Mouse (Mus musculus) neural tube, embryonic 13.5 days (tissue): ENCODE measurements around the gene Spef1. TPM values are rescaled to one million over a fixed set of nuclear protein-coding genes. Genes with fewer than 3 reads are reported as not detected.

Source experiments
- ATAC-seq: fragments of 200-750 bp; cut with Nextera tagmentation; 2 replicates; pipeline ENCODE4 v1.8.0; 2017; ENCODE audit warnings: low read depth, mild to moderate bottlenecking, moderate TSS enrichment, moderate library complexity
- H3K27ac ChIP-seq: fragments of 300-500 bp; sonication (generic); replicated peaks from 2 replicates; pipeline ENCODE4 v1.5.1; 2015; ENCODE audit warnings: moderate library complexity, mild to moderate bottlenecking, inconsistent platforms
- H3K27me3 ChIP-seq: fragments of 300-500 bp; sonication (generic); 2 replicates; pipeline ENCODE4 v1.6.1; 2015; ENCODE audit warnings: mild to moderate bottlenecking, inconsistent platforms
- H3K36me3 ChIP-seq: fragments of 300-500 bp; sonication (generic); 2 replicates; pipeline ENCODE4 v1.6.1; 2015; ENCODE audit warnings: mild to moderate bottlenecking, inconsistent platforms
- H3K4me1 ChIP-seq: fragments of 300-500 bp; sonication (generic); replicated peaks from 2 replicates; pipeline ENCODE4 v1.6.1; 2015; ENCODE audit warnings: inconsistent platforms
- H3K4me2 ChIP-seq: fragments of 300-500 bp; sonication (generic); 2 replicates; pipeline ENCODE4 v1.6.1; 2015; ENCODE audit warnings: inconsistent platforms, mild to moderate bottlenecking, moderate library complexity
- H3K4me3 ChIP-seq: fragments of 300-500 bp; sonication (generic); 2 replicates; pipeline ENCODE4 v1.5.1; 2015; ENCODE audit warnings: mild to moderate bottlenecking, inconsistent platforms
- H3K9ac ChIP-seq: fragments of 300-500 bp; sonication (generic); 2 replicates; pipeline ENCODE4 v1.6.1; 2015; ENCODE audit warnings: moderate library complexity, mild to moderate bottlenecking, inconsistent platforms
- H3K9me3 ChIP-seq: fragments of 300-500 bp; sonication (generic); 2 replicates; pipeline ENCODE4 v1.6.1; 2016; ENCODE audit warnings: inconsistent platforms
- WGBS: fragments of 180-500 bp; shearing (Covaris S2); methylation state at CpG from one replicate; pipeline ENCODE4 v1.1.7; 2015; 5-methylcytosine and 5-hydroxymethylcytosine counted together
- polyA plus RNA-seq: library from polyadenylated mRNA; unstranded; fragments of >200 nt; fragmentation: Nextera tagmentation; extraction: Ambion mirVana; gene quantifications from 2 replicates; pipeline ENCODE4 v1.2.1, GENCODE M21; 2015

The Spef1 gene
- polyA plus RNA-seq, 1 experiment from 2014 or later, result 7.9 TPM

- no peak overlapping the region for H3K27ac ChIP-seq
- H3K4me1 ChIP-seq, result no peaks in the 10 kb centered on the region
- no peaks in the 10 kb centered on the region for H3K9me3 ChIP-seq
- no peak overlapping the region for H3K4me3 ChIP-seq
- H3K4me2 ChIP-seq, result no peak overlapping the region
- H3K9ac ChIP-seq, result no peak overlapping the region
- H3K27me3 ChIP-seq, result no peaks in the 10 kb centered on the region
- WGBS, result 84% methylated on average over 4 of the region's 4 CpGs
- no peak for ATAC-seq
- no peaks in the 10 kb centered on the region for H3K36me3 ChIP-seq
Observed at GRCm38 (mm10) chr2:131220030-131220429, 32.9 kb upstream of the Spef1 start.

DNA sequence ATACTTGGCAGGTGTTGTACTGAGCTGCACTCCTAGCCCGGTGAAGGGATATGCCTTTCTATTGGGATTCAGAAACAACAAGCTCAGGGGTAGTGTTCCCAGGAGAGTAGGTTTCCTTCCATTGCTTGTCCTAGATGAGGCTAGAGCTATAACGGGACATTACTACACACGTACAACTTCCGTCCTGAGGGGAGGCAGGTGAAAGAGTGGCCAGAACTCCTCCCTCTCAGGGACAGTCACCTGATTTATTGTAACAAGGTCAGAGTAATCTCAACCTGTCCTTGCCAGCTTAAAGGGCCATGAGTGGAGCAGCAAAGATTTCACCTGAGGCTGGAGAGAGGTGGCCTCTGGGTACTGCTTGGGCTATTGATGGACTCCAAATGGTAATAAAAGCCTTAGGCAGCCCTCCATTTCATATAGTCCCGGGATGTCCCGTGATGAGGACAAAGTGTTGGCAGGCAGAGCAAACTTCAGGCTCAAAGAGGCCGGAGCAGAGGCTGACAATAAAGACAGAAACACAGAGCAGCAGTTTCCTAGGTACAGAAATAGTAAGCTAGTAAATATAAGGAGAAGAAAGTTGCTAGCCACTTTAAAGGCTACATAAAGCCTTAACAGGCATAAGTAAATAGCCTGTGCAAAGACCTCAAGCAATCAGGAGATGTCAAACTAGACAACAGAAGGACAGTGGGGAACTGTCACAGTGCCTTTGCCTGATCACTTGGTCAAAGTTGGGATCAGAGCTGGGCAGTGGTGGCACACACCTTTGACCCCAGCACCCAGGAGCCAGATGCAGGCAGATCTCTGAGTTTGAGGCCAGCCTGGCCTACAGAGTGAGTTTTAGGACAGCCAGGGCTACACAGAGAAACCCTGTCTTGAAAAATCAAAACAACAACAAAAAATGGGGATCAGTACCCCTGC, 29.1 kb upstream of the Spef1 start:
- H3K9me3 ChIP-seq, result no peaks in the 10 kb centered on the region
- no peaks in the 10 kb centered on the region for H3K27me3 ChIP-seq
- WGBS, result 84% methylated on average over 7 of the region's 7 CpGs
- H3K4me2 ChIP-seq, result no peak overlapping the region
- no peak overlapping the region for H3K27ac ChIP-seq
- H3K9ac ChIP-seq, result no peak overlapping the region
- H3K4me1 ChIP-seq, result peaks cover 7% of the 10 kb centered on the region
- no peak overlapping the region for H3K4me3 ChIP-seq
- no peak for ATAC-seq
- peaks cover 18% of the 10 kb centered on the region for H3K36me3 ChIP-seq

DNA sequence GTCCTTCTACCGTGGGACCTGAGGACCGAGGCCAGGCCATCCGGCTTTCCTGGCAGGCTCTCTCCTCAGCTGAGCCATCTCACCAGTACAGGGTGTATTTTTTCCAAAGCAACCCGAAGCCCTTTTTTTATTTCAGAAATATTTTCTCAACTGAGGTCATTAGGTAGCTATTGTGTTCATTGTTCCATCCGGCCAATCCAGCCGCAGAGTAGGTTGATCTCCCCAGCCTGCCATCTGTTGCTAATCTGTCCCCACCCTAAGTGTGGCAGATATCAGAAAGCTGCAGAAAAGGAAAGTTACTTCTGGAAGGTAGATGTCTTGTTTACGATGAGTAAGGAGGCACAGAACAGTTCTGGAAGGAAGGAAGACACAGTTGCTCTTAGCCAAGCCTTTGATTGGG, 26.7 kb upstream of the Spef1 start:
- ATAC-seq, result no peak
- no peaks in the 10 kb centered on the region for H3K27me3 ChIP-seq
- H3K9me3 ChIP-seq, result no peaks in the 10 kb centered on the region
- WGBS, result 87% methylated on average over 7 of the region's 7 CpGs
- no peak overlapping the region for H3K27ac ChIP-seq
- no peak overlapping the region for H3K4me3 ChIP-seq
- H3K36me3 ChIP-seq, result peaks cover 18% of the 10 kb centered on the region
- no peak overlapping the region for H3K9ac ChIP-seq
- H3K4me1 ChIP-seq, result peaks cover 21% of the 10 kb centered on the region
- H3K4me2 ChIP-seq, result no peak overlapping the region

DNA sequence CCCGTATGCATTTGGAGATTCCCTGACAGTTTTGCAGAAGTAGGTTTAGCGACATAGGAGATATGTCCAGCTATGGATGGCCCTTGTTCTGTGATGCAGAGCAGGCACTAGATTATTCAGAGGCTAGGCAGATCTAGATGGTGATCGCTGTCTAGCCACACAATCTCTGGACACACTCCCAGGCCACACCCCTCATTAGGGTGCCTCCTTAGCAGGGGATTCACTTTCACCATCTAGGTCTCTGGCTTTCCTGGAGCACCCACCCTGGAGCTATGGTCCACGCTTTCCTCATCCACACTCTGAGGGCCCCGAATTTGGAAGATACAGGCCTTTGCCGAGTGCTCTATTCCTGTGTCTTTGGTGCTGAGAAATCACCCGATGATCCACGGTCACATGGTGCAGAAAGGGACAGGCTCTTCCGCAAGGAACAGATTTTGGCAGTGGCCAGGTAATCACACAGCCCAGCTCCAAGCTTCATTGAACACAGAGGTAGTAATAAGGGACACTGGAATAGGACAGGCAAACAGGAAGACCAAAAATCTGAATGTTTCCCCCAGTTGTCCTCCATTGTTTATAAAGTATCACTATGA, 24.0 kb upstream of the Spef1 start:
- 76% methylated on average over 9 of the region's 9 CpGs for WGBS
- peaks cover 21% of the 10 kb centered on the region for H3K4me1 ChIP-seq
- H3K36me3 ChIP-seq, result peaks cover 18% of the 10 kb centered on the region
- H3K27ac ChIP-seq, result peak overlapping the region; percentile 93
- H3K27me3 ChIP-seq, result no peaks in the 10 kb centered on the region
- H3K9ac ChIP-seq, result peak overlapping the region; percentile 84
- no peak for ATAC-seq
- peak overlapping the region; percentile 60 for H3K4me3 ChIP-seq
- no peaks in the 10 kb centered on the region for H3K9me3 ChIP-seq
- peak overlapping the region; percentile 56 for H3K4me2 ChIP-seq

- peak overlapping the region; percentile 93 for H3K27ac ChIP-seq
- WGBS, result 2% methylated on average over 50 of the region's 50 CpGs
- H3K9ac ChIP-seq, result peak overlapping the region; percentile 84
- H3K9me3 ChIP-seq, result no peaks in the 10 kb centered on the region
- no peaks in the 10 kb centered on the region for H3K27me3 ChIP-seq
- peak overlapping the region; percentile 60 for H3K4me3 ChIP-seq
- ATAC-seq, result peak; percentile 97
- H3K4me2 ChIP-seq, result peak overlapping the region; percentile 56
- H3K4me1 ChIP-seq, result peaks cover 21% of the 10 kb centered on the region
- H3K36me3 ChIP-seq, result peaks cover 18% of the 10 kb centered on the region
Observed at GRCm38 (mm10) chr2:131209969-131210792, 23.1 kb upstream of the Spef1 start.

DNA sequence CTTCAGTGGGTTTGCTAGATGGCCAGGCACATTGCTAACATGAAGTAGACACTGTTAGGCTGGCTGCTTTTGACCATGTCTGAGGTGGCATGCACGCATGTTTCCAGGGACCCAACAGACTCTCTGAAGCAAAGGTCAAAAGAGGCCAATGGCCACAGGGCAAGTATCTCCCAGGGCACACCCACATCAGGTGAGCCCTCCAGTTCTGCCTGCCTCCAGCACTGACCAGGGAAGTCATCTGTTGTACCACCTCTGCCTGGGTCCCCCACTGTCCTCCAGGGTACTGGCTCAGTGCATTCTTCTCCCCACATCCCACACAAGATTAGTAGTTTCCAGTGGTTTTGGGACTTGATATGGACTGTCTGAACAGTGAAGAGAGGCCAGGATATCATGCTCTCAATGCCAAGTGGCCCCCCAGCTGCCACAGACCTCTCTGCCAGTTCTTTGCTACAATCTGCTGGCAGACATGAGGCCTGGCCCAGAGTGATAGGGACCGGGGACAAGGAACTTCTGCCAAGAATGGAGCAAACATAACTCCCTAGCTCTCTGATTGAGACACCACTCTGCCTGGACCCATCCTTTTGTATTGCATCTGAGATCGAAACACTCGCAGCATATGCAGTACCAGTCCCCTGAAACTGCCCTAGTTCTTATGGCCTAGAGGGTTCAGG, 22.2 kb upstream of the Spef1 start:
- Histone ChIP-seq H3K27me3 (no peaks in the 10 kb centered on the region), H3K9me3 (no peaks in the 10 kb centered on the region), H3K4me3 (peak overlapping the region; percentile 60), H3K9ac (peak overlapping the region; percentile 84), H3K4me1 (peaks cover 28% of the 10 kb centered on the region), H3K4me2 (peak overlapping the region; percentile 56), H3K27ac (peak overlapping the region; percentile 93), H3K36me3 (peaks cover 18% of the 10 kb centered on the region)
- WGBS, result 84% methylated on average over 4 of the region's 4 CpGs
- peak; percentile 17; the same call in 1 of the 2 replicates for ATAC-seq

- Histone ChIP-seq H3K4me2 (no peak overlapping the region), H3K9me3 (no peaks in the 10 kb centered on the region), H3K36me3 (peaks cover 12% of the 10 kb centered on the region), H3K4me1 (peaks cover 28% of the 10 kb centered on the region), H3K4me3 (no peak overlapping the region), H3K27ac (no peak overlapping the region), H3K9ac (no peak overlapping the region), H3K27me3 (no peaks in the 10 kb centered on the region)
- ATAC-seq, result no peak
- 92% methylated on average over 2 of the region's 2 CpGs for WGBS
Observed at GRCm38 (mm10) chr2:131208356-131208755, 21.3 kb upstream of the Spef1 start.

DNA sequence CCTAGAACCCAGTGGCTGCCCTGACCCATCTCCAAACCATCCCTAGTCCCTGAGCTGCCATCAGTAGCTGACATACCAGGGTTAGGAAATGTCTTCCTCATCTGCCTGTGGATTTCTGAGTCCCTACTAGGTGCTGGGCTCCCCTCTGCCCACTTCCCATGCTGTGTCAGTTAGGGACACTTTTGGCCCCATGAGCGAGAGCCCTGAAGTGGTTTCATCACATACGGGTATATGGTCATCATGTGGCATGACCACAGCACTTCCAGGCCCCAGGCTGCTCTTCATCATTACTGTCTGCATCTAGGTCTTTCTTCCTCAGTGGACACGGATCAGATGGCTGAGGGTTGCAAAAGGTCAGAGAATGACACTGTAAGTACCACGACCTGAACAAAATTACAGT, 19.7 kb upstream of the Spef1 start, which contains the start of gene Ap5s1:
Gene Ap5s1, plus strand, starts transcription at position 301 of the 400 bp plus-strand sequence.
- Histone ChIP-seq H3K9me3 (no peaks in the 10 kb centered on the region), H3K4me3 (no peak within 1 kb of the TSS), H3K9ac (no peak within 1 kb of the TSS), H3K4me1 (peaks cover 25% of the 10 kb centered on the region), H3K4me2 (no peak within 1 kb of the TSS), H3K27ac (no peak within 1 kb of the TSS), H3K36me3 (no peaks in the 10 kb centered on the region), H3K27me3 (no peaks in the 10 kb centered on the region)
- WGBS, result 83% methylated on average over 4 of the region's 4 CpGs
- ATAC-seq, result no peak

DNA sequence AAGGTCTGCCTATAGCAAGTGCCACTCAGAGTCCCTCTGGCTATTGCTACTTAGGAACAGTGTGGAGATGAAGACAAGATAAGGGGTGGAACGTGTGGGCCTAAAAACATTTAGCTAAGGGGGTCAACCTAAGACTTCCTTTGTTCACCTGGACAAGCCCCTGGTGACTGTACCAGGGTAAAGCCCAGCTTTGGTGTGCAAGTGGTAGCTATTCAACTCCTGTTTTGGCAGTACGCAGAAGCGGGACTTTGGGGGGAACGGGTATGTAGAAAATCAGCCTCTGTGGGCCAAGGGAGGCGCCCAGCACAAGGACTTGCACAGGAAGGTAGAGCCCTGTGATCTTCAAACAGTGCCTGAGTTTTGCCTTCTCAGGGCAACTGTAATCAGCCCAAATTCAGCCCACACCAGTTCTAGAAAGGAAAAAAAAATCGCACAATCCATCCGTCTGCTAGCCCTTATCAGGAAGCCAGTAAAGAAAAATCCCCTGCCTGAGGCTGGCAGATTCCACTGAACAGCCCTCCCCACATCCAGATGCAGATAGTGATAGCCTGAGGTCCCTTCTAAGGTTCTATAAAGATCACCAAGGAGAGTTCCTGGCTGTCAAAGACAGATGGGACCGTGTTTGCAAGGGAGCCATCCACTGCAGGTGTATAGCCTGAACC, 18.6 kb upstream of the Spef1 start:
- WGBS, result 85% methylated on average over 8 of the region's 8 CpGs
- no peaks in the 10 kb centered on the region for H3K27me3 ChIP-seq
- H3K4me2 ChIP-seq, result no peak overlapping the region
- H3K4me1 ChIP-seq, result peaks cover 16% of the 10 kb centered on the region
- ATAC-seq, result no peak
- no peak overlapping the region for H3K27ac ChIP-seq
- no peaks in the 10 kb centered on the region for H3K9me3 ChIP-seq
- no peaks in the 10 kb centered on the region for H3K36me3 ChIP-seq
- no peak overlapping the region for H3K4me3 ChIP-seq
- H3K9ac ChIP-seq, result no peak overlapping the region

- no peak overlapping the region for H3K27ac ChIP-seq
- peak; percentile 49 for ATAC-seq
- no peaks in the 10 kb centered on the region for H3K27me3 ChIP-seq
- H3K4me3 ChIP-seq, result no peak overlapping the region
- peaks cover 4% of the 10 kb centered on the region; the same call in 1 of the 2 replicates for H3K36me3 ChIP-seq
- 56% methylated on average over 7 of the region's 7 CpGs for WGBS
- H3K4me1 ChIP-seq, result peaks cover 12% of the 10 kb centered on the region
- no peaks in the 10 kb centered on the region for H3K9me3 ChIP-seq
- H3K9ac ChIP-seq, result no peak overlapping the region
- H3K4me2 ChIP-seq, result no peak overlapping the region
Observed at GRCm38 (mm10) chr2:131204410-131204981, 17.4 kb upstream of the Spef1 start.
